Mouse (Mus musculus) forebrain, embryonic 14.5 days (tissue): ENCODE data around the gene Sar1b. TPM values are rescaled to one million over a fixed set of nuclear protein-coding genes. Genes with fewer than 3 reads are reported as not detected.

Experiments
- ATAC-seq: fragments of 200-750 bp; cut with Nextera tagmentation; 2 replicates; pipeline ENCODE4 v1.8.0; 2017; ENCODE audit warnings: mild to moderate bottlenecking, moderate library complexity
- DNase-seq: peaks from one replicate; pipeline ENCODE4 v3.0.0-alpha.2; 2015; ENCODE audit warnings: low spot score
- H3K27ac ChIP-seq: fragments of 300-500 bp; sonication (generic); 2 replicates; pipeline ENCODE4 v1.5.1; 2014; ENCODE audit warnings: low read depth, mild to moderate bottlenecking, control low read depth, low read length, moderate library complexity
- H3K27me3 ChIP-seq: fragments of 300-500 bp; sonication (generic); replicated peaks from 2 replicates; pipeline ENCODE4 v1.6.1; 2014; ENCODE audit warnings: low read length, control low read depth, mixed read lengths; ENCODE audit not compliant: control insufficient read depth, insufficient read depth
- H3K36me3 ChIP-seq: fragments of 300-500 bp; sonication (generic); 2 replicates; pipeline ENCODE4 v1.6.1; 2014; ENCODE audit warnings: low read length, control low read depth; ENCODE audit not compliant: control insufficient read depth, insufficient read depth
- H3K4me1 ChIP-seq: fragments of 300-500 bp; sonication (generic); 2 replicates; pipeline ENCODE4 v1.6.1; 2014; ENCODE audit warnings: antibody characterized with exemption, low read length, control low read depth; ENCODE audit not compliant: control insufficient read depth, insufficient read depth
- H3K4me2 ChIP-seq: fragments of 300-500 bp; sonication (generic); 2 replicates; pipeline ENCODE4 v1.6.1; 2014; ENCODE audit warnings: mild to moderate bottlenecking, control low read depth, low read length
- H3K4me3 ChIP-seq: fragments of 300-500 bp; sonication (generic); 2 replicates; pipeline ENCODE4 v1.5.1; 2014; ENCODE audit warnings: low read depth, low read length, control low read depth
- H3K9ac ChIP-seq: fragments of 300-500 bp; sonication (generic); 2 replicates; pipeline ENCODE4 v1.6.1; 2014; ENCODE audit warnings: mild to moderate bottlenecking, low read length, control low read depth, moderate library complexity
- H3K9me3 ChIP-seq: fragments of 300-500 bp; sonication (generic); replicated peaks from 2 replicates; pipeline ENCODE4 v1.6.1; 2016; ENCODE audit warnings: low read length, control low read depth, mixed read lengths; ENCODE audit not compliant: control insufficient read depth
- WGBS: fragments of 180-500 bp; shearing (Covaris S2); extraction: QIAGEN DNeasy Blood & Tissue Kit; methylation state at CpG from one replicate; pipeline ENCODE4 v1.1.7; 2014; 5-methylcytosine and 5-hydroxymethylcytosine counted together
- polyA plus RNA-seq: library from polyadenylated mRNA; unstranded; fragments of >200 nt; fragmentation: Nextera tagmentation; extraction: Ambion mirVana; gene quantifications from 2 replicates; pipeline ENCODE4 v1.2.1, GENCODE M21; 2014

The Sar1b gene
- polyA plus RNA-seq, 1 experiment from 2014 or later = 184 TPM

- Histone ChIP-seq H3K27me3 (no peaks in the 10 kb centered on the region), H3K4me2 (no peak overlapping the region), H3K36me3 (no peaks in the 10 kb centered on the region), H3K4me3 (no peak overlapping the region), H3K9ac (no peak overlapping the region), H3K27ac (no peak overlapping the region), H3K9me3 (no peaks in the 10 kb centered on the region), H3K4me1 (no peaks in the 10 kb centered on the region)
- no peak for ATAC-seq
- 89% methylated on average over 11 of the region's 11 CpGs for WGBS
- DNase-seq = no peak
Observed at GRCm38 (mm10) chr11:51839973-51840372, 76.5 kb downstream of the Sar1b start.

DNA sequence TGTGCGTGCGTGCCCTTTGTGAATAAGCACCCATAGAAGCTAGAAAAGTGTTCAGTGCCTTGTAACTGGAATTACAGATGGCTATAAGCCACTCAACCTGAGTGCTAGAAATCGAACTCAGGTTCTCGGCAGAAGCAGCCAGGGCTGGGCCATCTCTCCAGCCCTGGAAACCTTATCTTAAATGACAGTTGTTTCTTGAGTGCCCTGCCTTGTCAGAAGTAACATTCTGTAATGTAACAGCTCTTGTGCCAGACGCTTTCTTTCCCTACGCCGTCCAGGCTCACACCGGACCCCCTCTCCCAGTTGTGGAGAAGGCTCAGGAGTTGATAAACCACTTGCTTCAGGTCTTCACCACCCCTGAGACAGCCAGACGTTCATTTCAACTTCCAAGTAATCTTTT, 77.2 kb downstream of the Sar1b start:
- H3K27me3 ChIP-seq = no peaks in the 10 kb centered on the region
- no peaks in the 10 kb centered on the region for H3K4me1 ChIP-seq
- H3K9ac ChIP-seq = no peak overlapping the region

DNA sequence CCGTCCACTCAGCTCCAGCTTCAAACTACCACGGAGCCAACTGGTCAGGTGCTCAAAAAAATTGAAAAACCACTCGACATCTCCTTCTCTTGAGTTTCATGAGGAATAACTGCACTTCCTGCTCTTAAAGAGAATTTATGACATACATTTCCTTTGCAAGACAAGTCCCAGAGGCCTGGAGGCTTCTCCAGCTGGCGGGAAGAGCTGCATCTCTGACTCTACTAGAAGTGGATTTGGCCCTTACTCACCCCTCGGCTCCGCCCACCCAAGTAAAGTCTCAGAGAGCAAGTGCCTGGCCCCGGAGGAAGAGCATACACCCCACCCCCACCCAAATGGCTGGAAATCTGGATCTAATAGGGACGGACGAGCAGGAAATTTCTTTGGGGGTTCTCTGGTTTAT, 77.7 kb downstream of the Sar1b start:
- H3K36me3 ChIP-seq = no peaks in the 10 kb centered on the region
- ATAC-seq (no peak), DNase-seq (no peak)
- no peak overlapping the region for H3K4me2 ChIP-seq
- no peak overlapping the region for H3K27ac ChIP-seq
- no peaks in the 10 kb centered on the region for H3K9me3 ChIP-seq
- H3K27me3 ChIP-seq = no peaks in the 10 kb centered on the region
- H3K9ac ChIP-seq = no peak overlapping the region
- H3K4me3 ChIP-seq = no peak overlapping the region
- no peaks in the 10 kb centered on the region for H3K4me1 ChIP-seq
- WGBS = 80% methylated on average over 9 of the region's 9 CpGs

More for the DNA sequence above, 77.2 kb downstream of the Sar1b start:
- no peaks in the 10 kb centered on the region for H3K36me3 ChIP-seq
- ATAC-seq = no peak
- no peak overlapping the region for H3K4me2 ChIP-seq
- WGBS = 88% methylated on average over 9 of the region's 9 CpGs
- no peaks in the 10 kb centered on the region for H3K9me3 ChIP-seq
- H3K27ac ChIP-seq = no peak overlapping the region
- no peak for DNase-seq
- no peak overlapping the region for H3K4me3 ChIP-seq

Other genes with a start within 250 kb of the Sar1b start
- 9.2 and 9.7 TPM in 2 replicates for gene Phykpl, start 178.9 kb upstream of the Sar1b start, polyA plus RNA-seq
- 545 and 644 TPM in 2 replicates for gene Hnrnpab, start 156.8 kb upstream of the Sar1b start, polyA plus RNA-seq
- 114 and 150 TPM in 2 replicates for gene Nhp2, start 144.0 kb upstream of the Sar1b start, polyA plus RNA-seq
- gene Rmnd5b, start 127.8 kb upstream of the Sar1b start, polyA plus RNA-seq = 77.0 and 86.4 TPM in 2 replicates
- gene N4bp3, start 112.8 kb upstream of the Sar1b start, polyA plus RNA-seq = 6.6 and 9.9 TPM in 2 replicates
- gene D930048N14Rik, start 112.7 kb upstream of the Sar1b start, polyA plus RNA-seq = 0.44 and 0.61 TPM in 2 replicates
- 97.8 and 108 TPM in 2 replicates for gene 0610009B22Rik, start 74.8 kb upstream of the Sar1b start, polyA plus RNA-seq
- 7.5 and 11.6 TPM in 2 replicates for gene Sec24a, start 53 bp upstream of the Sar1b start, polyA plus RNA-seq
- 0.20 and 0.23 TPM in 2 replicates for gene Jade2, start 94.0 kb downstream of the Sar1b start, polyA plus RNA-seq
- gene Cdkn2aipnl, start 204.0 kb downstream of the Sar1b start, polyA plus RNA-seq = 117 and 121 TPM in 2 replicates
- gene Ube2b, start 237.1 kb downstream of the Sar1b start, polyA plus RNA-seq = 189 and 211 TPM in 2 replicates
- gene Cdkl3, start 240.5 kb downstream of the Sar1b start, polyA plus RNA-seq = 20.4 and 22.3 TPM in 2 replicates